Mouse (Mus musculus): Measurements from ENCODE around the gene Fiz1. TPM values are rescaled to one million over a fixed set of nuclear protein-coding genes. Genes with fewer than 3 reads are reported as not detected.

Fiz1 gene
- polyA plus RNA-seq, 1 experiment: 79.3 TPM

DNA sequence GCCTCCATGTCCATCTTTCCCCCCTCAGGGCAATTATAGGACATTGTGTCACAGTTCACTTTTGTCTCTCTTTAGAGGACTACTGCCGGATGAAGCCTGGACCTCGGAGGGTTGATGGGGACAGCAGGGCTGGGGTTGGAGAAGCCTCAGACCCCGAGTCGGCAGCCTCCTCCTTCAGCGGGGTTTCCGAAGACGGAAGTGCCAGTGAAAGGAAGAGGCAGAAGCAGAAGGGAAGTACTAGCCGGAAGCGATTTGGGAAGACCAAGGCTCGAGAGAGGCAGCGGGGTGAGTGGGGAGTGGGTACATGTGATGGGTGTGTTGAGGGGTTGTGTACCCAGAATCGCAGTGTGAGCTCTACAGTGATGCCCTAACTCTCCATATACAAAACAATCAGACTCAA, 44.9 kb upstream of the Fiz1 start:
- TF ChIP-seq POLR2A (IDR thresholded peaks at IDR 0.05; ENCODE audit: control insufficient read depth, extremely low read depth, insufficient read depth, low read length, poor library complexity) (no peak), CTCF (IDR thresholded peaks at IDR 0.05; ENCODE audit: borderline replicate concordance, control insufficient read depth, extremely low read depth, insufficient read depth, low read length, poor library complexity) (no peak)
- peaks cover 18% of the 10 kb centered on the region for H3K4me1 ChIP-seq (replicated peaks; ENCODE audit: control insufficient read depth, insufficient read depth, low read length)
- H3K27me3 ChIP-seq (ENCODE audit: control insufficient read depth, insufficient read depth, low read length): peaks cover 12% of the 10 kb centered on the region; the same call in 1 of the 2 replicates
- H3K4me3 ChIP-seq (ENCODE audit: control insufficient read depth, insufficient read depth, low read length): no peak overlapping the region
- no peak for DNase-seq
- H3K36me3 ChIP-seq (ENCODE audit: control insufficient read depth, insufficient read depth, low read length): no peaks in the 10 kb centered on the region
- H3K27ac ChIP-seq (ENCODE audit: control insufficient read depth, insufficient read depth, low read length): no peak overlapping the region
- WGBS: 92% methylated on average over 12 of the region's 12 CpGs

DNA sequence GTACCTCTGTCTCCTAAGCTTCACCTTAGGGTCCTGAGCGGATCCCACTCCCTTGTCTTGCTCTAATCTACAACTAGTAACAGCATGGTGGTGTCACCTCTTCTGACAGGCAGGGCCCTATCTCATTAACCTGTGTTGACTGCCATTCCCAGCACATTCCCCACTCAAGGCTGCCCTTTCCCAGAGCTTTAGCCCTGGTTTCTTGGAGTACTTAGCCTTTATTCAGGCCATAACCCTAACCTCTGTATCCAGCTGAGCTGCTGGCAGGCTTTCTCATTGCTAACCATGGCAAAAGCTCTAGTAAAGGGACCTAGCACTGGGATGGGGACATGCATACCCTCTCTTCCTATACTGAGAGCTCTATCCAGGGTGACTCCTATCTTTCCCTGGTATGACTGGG, 44.1 kb upstream of the Fiz1 start:
- Histone ChIP-seq H3K27ac (ENCODE audit: control insufficient read depth, insufficient read depth, low read length) (no peak overlapping the region), H3K36me3 (ENCODE audit: control insufficient read depth, insufficient read depth, low read length) (no peaks in the 10 kb centered on the region), H3K4me3 (ENCODE audit: control insufficient read depth, insufficient read depth, low read length) (no peak overlapping the region), H3K4me1 (replicated peaks; ENCODE audit: control insufficient read depth, insufficient read depth, low read length) (peaks cover 17% of the 10 kb centered on the region), H3K27me3 (ENCODE audit: control insufficient read depth, insufficient read depth, low read length) (peaks cover 18% of the 10 kb centered on the region; the same call in 1 of the 2 replicates)
- no peak for DNase-seq
- WGBS: 93% methylated on average over 1 of the region's 1 CpGs
- TF ChIP-seq CTCF (IDR thresholded peaks at IDR 0.05; ENCODE audit: borderline replicate concordance, control insufficient read depth, extremely low read depth, insufficient read depth, low read length, poor library complexity) (no peak), POLR2A (IDR thresholded peaks at IDR 0.05; ENCODE audit: control insufficient read depth, extremely low read depth, insufficient read depth, low read length, poor library complexity) (no peak)

DNA sequence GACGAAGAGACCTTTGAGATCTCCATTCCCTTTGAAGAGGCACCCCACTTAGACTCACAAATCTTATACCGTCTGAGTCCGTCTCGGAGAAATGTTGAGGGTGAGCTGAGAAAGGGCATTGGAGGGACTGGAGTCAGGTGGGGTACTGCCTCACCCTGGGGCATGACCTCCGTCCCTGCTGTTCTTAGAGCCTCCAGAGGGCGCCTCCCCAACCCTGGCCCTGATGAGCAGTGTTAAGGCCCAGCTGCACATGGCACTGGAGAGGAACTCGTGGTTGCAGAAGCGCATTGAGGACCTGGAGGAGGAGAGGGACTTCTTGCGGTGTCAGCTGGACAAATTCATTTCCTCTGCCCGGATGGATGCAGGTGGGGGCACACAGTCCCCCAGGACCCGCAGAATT, 43.3 kb upstream of the Fiz1 start:
- WGBS: 35% methylated on average over 11 of the region's 11 CpGs
- peaks cover 26% of the 10 kb centered on the region for H3K27me3 ChIP-seq (ENCODE audit: control insufficient read depth, insufficient read depth, low read length)

DNA sequence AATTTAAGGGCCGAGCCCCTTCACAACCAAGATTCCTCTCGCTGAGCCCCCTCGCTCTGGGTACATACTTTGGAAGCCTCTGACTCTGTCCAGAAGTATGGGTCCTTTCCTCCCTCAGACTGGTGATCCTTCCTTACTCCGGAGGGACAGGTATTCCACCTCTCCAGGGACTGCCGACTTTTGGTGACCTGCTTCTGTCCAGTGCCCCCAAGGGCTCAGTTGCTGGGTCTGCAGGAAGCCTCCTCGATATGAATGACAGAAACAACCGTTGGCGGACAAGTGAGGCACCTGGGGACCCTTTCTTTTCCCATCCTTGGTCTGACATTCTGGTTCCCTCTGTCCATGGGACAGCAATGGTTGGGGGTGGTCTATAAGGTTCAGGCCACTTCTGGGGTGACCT, 42.9 kb upstream of the Fiz1 start:
- 58% methylated on average over 8 of the region's 8 CpGs for WGBS
- Histone ChIP-seq H3K4me1 (replicated peaks; ENCODE audit: control insufficient read depth, insufficient read depth, low read length) (peaks cover 25% of the 10 kb centered on the region), H3K27me3 (ENCODE audit: control insufficient read depth, insufficient read depth, low read length) (peaks cover 30% of the 10 kb centered on the region), H3K27ac (ENCODE audit: control insufficient read depth, insufficient read depth, low read length) (no peak overlapping the region), H3K36me3 (ENCODE audit: control insufficient read depth, insufficient read depth, low read length) (no peaks in the 10 kb centered on the region), H3K4me3 (ENCODE audit: control insufficient read depth, insufficient read depth, low read length) (no peak overlapping the region)
- DNase-seq: no peak
- no peak for TF ChIP-seq CTCF (IDR thresholded peaks at IDR 0.05; ENCODE audit: borderline replicate concordance, control insufficient read depth, extremely low read depth, insufficient read depth, low read length, poor library complexity)
- TF ChIP-seq POLR2A (IDR thresholded peaks at IDR 0.05; ENCODE audit: control insufficient read depth, extremely low read depth, insufficient read depth, low read length, poor library complexity): no peak

More for the DNA sequence above, 43.3 kb upstream of the Fiz1 start:
- H3K4me1 ChIP-seq (replicated peaks; ENCODE audit: control insufficient read depth, insufficient read depth, low read length): peaks cover 23% of the 10 kb centered on the region
- TF ChIP-seq POLR2A (IDR thresholded peaks at IDR 0.05; ENCODE audit: control insufficient read depth, extremely low read depth, insufficient read depth, low read length, poor library complexity) (no peak), CTCF (IDR thresholded peaks at IDR 0.05; ENCODE audit: borderline replicate concordance, control insufficient read depth, extremely low read depth, insufficient read depth, low read length, poor library complexity) (0 out of 2 replicates have a peak, but pooled peaks have one; percentile 45)
- H3K4me3 ChIP-seq (ENCODE audit: control insufficient read depth, insufficient read depth, low read length): no peak overlapping the region
- H3K36me3 ChIP-seq (ENCODE audit: control insufficient read depth, insufficient read depth, low read length): no peaks in the 10 kb centered on the region
- no peak overlapping the region for H3K27ac ChIP-seq (ENCODE audit: control insufficient read depth, insufficient read depth, low read length)
- DNase-seq: no peak

DNA sequence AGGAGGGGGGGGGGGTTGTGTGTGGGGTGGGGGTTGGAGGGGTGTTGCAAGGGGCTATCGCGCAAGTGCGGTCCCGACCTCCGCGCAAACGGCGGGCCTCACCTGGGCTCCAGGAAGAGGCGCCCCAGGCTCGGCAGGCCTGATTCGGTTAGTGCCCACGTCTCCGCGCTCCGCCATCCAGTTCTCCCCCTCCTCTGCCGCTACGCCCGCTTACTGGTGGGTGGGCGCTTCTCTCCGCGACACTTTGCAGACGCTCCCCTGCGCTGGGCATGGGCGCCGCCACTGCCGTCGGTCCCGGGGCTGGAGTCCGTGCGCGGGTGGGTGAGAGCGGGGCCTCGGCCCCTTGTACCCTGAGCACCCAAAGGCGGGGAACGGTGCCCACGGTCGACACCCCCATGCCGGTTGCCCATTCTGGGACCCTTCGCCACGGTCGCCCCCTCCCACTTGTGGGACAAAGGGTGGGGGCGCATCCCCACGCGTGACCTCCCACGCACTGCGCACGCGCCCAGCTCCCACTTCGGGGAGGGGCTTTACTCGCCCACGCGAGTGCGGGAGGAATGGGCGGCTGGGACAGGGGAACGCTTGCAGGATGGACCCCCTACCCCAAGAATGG, 42.3 kb upstream of the Fiz1 start:
- no peak for TF ChIP-seq POLR2A (IDR thresholded peaks at IDR 0.05; ENCODE audit: control insufficient read depth, extremely low read depth, insufficient read depth, low read length, poor library complexity)
- no peak for TF ChIP-seq CTCF (IDR thresholded peaks at IDR 0.05; ENCODE audit: borderline replicate concordance, control insufficient read depth, extremely low read depth, insufficient read depth, low read length, poor library complexity)
- WGBS: 10% methylated on average over 55 of the region's 55 CpGs
- H3K27me3 ChIP-seq (ENCODE audit: control insufficient read depth, insufficient read depth, low read length): peaks cover 37% of the 10 kb centered on the region

DNA sequence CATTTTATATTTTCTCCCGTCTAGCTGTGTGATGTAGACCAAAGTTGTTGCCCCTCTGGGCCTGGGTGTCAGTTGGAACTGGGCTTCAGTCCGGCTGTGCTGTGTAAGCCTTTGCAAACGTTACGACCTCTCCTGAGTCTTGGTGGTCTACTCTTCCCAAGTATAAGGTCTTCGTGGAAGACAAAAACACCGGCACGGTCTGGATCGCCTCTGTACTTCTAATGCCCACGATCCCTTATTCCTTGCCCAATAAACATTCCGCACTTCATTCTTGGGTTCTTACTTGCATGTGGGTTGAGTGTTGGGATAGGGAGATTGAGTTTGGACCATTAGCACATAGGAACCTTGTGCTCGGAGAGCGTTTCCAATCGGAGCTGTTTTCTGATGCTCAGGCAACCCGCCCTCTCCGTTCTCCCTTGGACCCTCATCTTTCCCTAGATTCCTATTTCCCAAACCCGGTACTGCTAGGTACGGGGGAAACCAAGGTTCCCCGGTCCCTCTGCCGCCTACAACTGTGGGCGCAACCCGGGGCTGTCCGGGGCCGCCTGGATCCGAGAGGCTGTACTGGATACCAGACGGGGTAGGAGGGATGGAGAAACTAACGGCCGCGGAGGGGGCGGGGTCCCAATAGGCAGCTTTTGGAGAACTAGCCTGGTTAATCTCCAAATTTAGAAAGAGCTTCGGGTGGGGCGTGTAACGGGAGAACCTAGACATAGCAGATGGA, 39.1 kb upstream of the Fiz1 start:
- 28% methylated on average over 32 of the region's 32 CpGs for WGBS
- Histone ChIP-seq H3K27me3 (ENCODE audit: control insufficient read depth, insufficient read depth, low read length) (peaks cover 43% of the 10 kb centered on the region), H3K4me3 (ENCODE audit: control insufficient read depth, insufficient read depth, low read length) (no peak overlapping the region), H3K36me3 (ENCODE audit: control insufficient read depth, insufficient read depth, low read length) (no peaks in the 10 kb centered on the region), H3K27ac (ENCODE audit: control insufficient read depth, insufficient read depth, low read length) (no peak overlapping the region), H3K4me1 (replicated peaks; ENCODE audit: control insufficient read depth, insufficient read depth, low read length) (peaks cover 24% of the 10 kb centered on the region)
- TF ChIP-seq CTCF (IDR thresholded peaks at IDR 0.05; ENCODE audit: borderline replicate concordance, control insufficient read depth, extremely low read depth, insufficient read depth, low read length, poor library complexity) (no peak), POLR2A (IDR thresholded peaks at IDR 0.05; ENCODE audit: control insufficient read depth, extremely low read depth, insufficient read depth, low read length, poor library complexity) (no peak)
- DNase-seq: no peak

More for the DNA sequence above, 42.3 kb upstream of the Fiz1 start:
- DNase-seq: no peak
- Histone ChIP-seq H3K4me1 (replicated peaks; ENCODE audit: control insufficient read depth, insufficient read depth, low read length) (peaks cover 29% of the 10 kb centered on the region), H3K36me3 (ENCODE audit: control insufficient read depth, insufficient read depth, low read length) (no peaks in the 10 kb centered on the region), H3K4me3 (ENCODE audit: control insufficient read depth, insufficient read depth, low read length) (no peak overlapping the region), H3K27ac (ENCODE audit: control insufficient read depth, insufficient read depth, low read length) (no peak overlapping the region)

All from thymus, adult 2 months (tissue).